In genomic region chr6:27617472-27617871, GRCm38 (mm10) we compare ENCODE assay signal across 16 mouse cellular contexts.
DNase-seq lines count a peak whose midpoint lies in the region; ATAC-seq and TF ChIP-seq lines count a peak whose summit lies in the region.
"Had no signal": no experiment of that assay in that cellular context is flagged by ENCODE, and none has a peak within 500 bp of the region (broad histone marks: within the 10 kb centered on the region; RNA-seq: fewer than 3 reads in every experiment).

No protein-coding gene starts in this region.

- H3K9ac ChIP-seq in hindbrain, embryonic 14.5 days, result no peak overlapping the region
- H3K9ac ChIP-seq in ES-E14 (ENCODE audit: insufficient read depth, low read depth, low read length, poor library complexity, severe bottlenecking), result no peak overlapping the region
- no peak overlapping the region for H3K9ac ChIP-seq in midbrain, embryonic 14.5 days (replicated peaks; ENCODE audit: low read length)
- H3K9ac ChIP-seq in kidney, embryonic 14.5 days (ENCODE audit: low read depth, low read length), result no peak overlapping the region
- H3K9ac ChIP-seq: embryonic facial prominence, embryonic 12.5 days; liver, embryonic 12.5 days; lung, embryonic 15.5 days had no signal

- H3K9me3 ChIP-seq in hindbrain, embryonic 10.5 days, result no peaks in the 10 kb centered on the region
- H3K9me3 ChIP-seq in hindbrain, embryonic 14.5 days (ENCODE audit: control insufficient read depth, low read length), result no peaks in the 10 kb centered on the region
- no peaks in the 10 kb centered on the region for H3K9me3 ChIP-seq in ES-E14 (ENCODE audit: control insufficient read depth, insufficient read depth, low read depth, low read length)
- H3K9me3 ChIP-seq in midbrain, embryonic 14.5 days (ENCODE audit: control insufficient read depth, low read length), result no peaks in the 10 kb centered on the region
- H3K9me3 ChIP-seq in kidney, embryonic 14.5 days (ENCODE audit: control insufficient read depth, low read length), result no peaks in the 10 kb centered on the region
- H3K9me3 ChIP-seq: embryonic facial prominence, embryonic 12.5 days; liver, embryonic 12.5 days; lung, embryonic 15.5 days had no signal

- H3K27me3 ChIP-seq in hindbrain, embryonic 10.5 days (ENCODE audit: insufficient read depth, poor library complexity, severe bottlenecking), result no peaks in the 10 kb centered on the region
- H3K27me3 ChIP-seq in hindbrain, embryonic 14.5 days (ENCODE audit: control insufficient read depth, insufficient read depth, low read length), result no peaks in the 10 kb centered on the region
- no peaks in the 10 kb centered on the region for H3K27me3 ChIP-seq in midbrain, embryonic 14.5 days (ENCODE audit: control insufficient read depth, insufficient read depth, low read length)
- no peaks in the 10 kb centered on the region for H3K27me3 ChIP-seq in kidney, embryonic 14.5 days (ENCODE audit: control insufficient read depth, insufficient read depth, low read length)
- H3K27me3 ChIP-seq: embryonic facial prominence, embryonic 12.5 days; liver, embryonic 12.5 days; lung, embryonic 15.5 days had no signal

- H3K4me2 ChIP-seq in hindbrain, embryonic 14.5 days (replicated peaks), result no peak overlapping the region
- H3K4me2 ChIP-seq in midbrain, embryonic 14.5 days (ENCODE audit: low read length), result no peak overlapping the region
- no peak overlapping the region for H3K4me2 ChIP-seq in kidney, embryonic 14.5 days (replicated peaks; ENCODE audit: low read depth, low read length)
- H3K4me2 ChIP-seq: embryonic facial prominence, embryonic 12.5 days; liver, embryonic 12.5 days; lung, embryonic 15.5 days had no signal

- H3K4me3 ChIP-seq in hindbrain, embryonic 10.5 days, result no peak overlapping the region
- H3K4me3 ChIP-seq in hindbrain, embryonic 14.5 days (replicated peaks; ENCODE audit: low read length), result no peak overlapping the region
- no peak overlapping the region for H3K4me3 ChIP-seq in ES-E14 (ENCODE audit: insufficient read depth in 1 of 2, low read depth in 1 of 2, low read length in 2 of 2, poor library complexity in 1 of 2, severe bottlenecking in 1 of 2)
- H3K4me3 ChIP-seq in midbrain, embryonic 14.5 days (replicated peaks; ENCODE audit: low read depth, low read length), result no peak overlapping the region
- H3K4me3 ChIP-seq in kidney, embryonic 14.5 days (ENCODE audit: low read length), result no peak overlapping the region
- H3K4me3 ChIP-seq: embryonic facial prominence, embryonic 12.5 days; gastrocnemius, adult 2 months; liver, embryonic 12.5 days; lung, embryonic 15.5 days had no signal

- peak; percentile 16 for DNase-seq in hindbrain, embryonic 10.5 days (ENCODE audit: low spot score)
- no peak for DNase-seq in hindbrain, embryonic 14.5 days (ENCODE audit: low spot score)
- peak; percentile 15 for DNase-seq in ES-E14 (ENCODE audit: low read depth, low spot score)
- DNase-seq in embryo, embryonic 10.5 days (ENCODE audit: low spot score), result peak; percentile 14
- peak; percentile 2 for DNase-seq in midbrain, embryonic 14.5 days
- no peak for DNase-seq in urinary bladder, postnatal 10 days (ENCODE audit: low spot score)
- DNase-seq: cerebellum, adult 11-12 months; gastrocnemius, adult 2 months; heart, adult 18-20 months; kidney, adult 9 months; thymus, adult 18-20 months had no signal

- no peaks in the 10 kb centered on the region for H3K36me3 ChIP-seq in hindbrain, embryonic 10.5 days
- H3K36me3 ChIP-seq in hindbrain, embryonic 14.5 days (replicated peaks; ENCODE audit: control insufficient read depth, insufficient read depth), result no peaks in the 10 kb centered on the region
- H3K36me3 ChIP-seq in ES-E14 (ENCODE audit: control insufficient read depth, insufficient read depth, low read length, poor library complexity, severe bottlenecking), result no peaks in the 10 kb centered on the region
- no peaks in the 10 kb centered on the region for H3K36me3 ChIP-seq in midbrain, embryonic 14.5 days (ENCODE audit: control insufficient read depth, insufficient read depth, low read length)
- H3K36me3 ChIP-seq in kidney, embryonic 14.5 days (ENCODE audit: control insufficient read depth, insufficient read depth, low read length), result no peaks in the 10 kb centered on the region
- H3K36me3 ChIP-seq: embryonic facial prominence, embryonic 12.5 days; liver, embryonic 12.5 days; lung, embryonic 15.5 days had no signal

- ATAC-seq in hindbrain, embryonic 14.5 days (ENCODE audit: low FRiP score), result no peak
- no peak for ATAC-seq in midbrain, embryonic 14.5 days (ENCODE audit: low FRiP score, low TSS enrichment)
- ATAC-seq in kidney, embryonic 14.5 days (ENCODE audit: low FRiP score, low TSS enrichment), result no peak
- ATAC-seq: CD4-positive, CD25-positive, alpha-beta regulatory T cell, adult 4 months; liver, embryonic 12.5 days had no signal

- WGBS in hindbrain, embryonic 10.5 days, result 50% methylated on average over 4 of the region's 4 CpGs
- 31% methylated on average over 4 of the region's 4 CpGs for WGBS in hindbrain, embryonic 14.5 days
- WGBS in midbrain, embryonic 14.5 days, result 36% methylated on average over 4 of the region's 4 CpGs
- 84% methylated on average over 4 of the region's 4 CpGs for WGBS in kidney, embryonic 14.5 days

- peaks cover 5% of the 10 kb centered on the region; the same call in 1 of the 2 replicates for H3K4me1 ChIP-seq in hindbrain, embryonic 10.5 days (replicated peaks)
- no peaks in the 10 kb centered on the region for H3K4me1 ChIP-seq in hindbrain, embryonic 14.5 days (replicated peaks; ENCODE audit: control insufficient read depth, insufficient read depth, low read length)
- no peaks in the 10 kb centered on the region for H3K4me1 ChIP-seq in ES-E14 (ENCODE audit: control insufficient read depth in 2 of 2, insufficient read depth in 2 of 2, low read length in 2 of 2, poor library complexity in 1 of 2)
- H3K4me1 ChIP-seq in midbrain, embryonic 14.5 days (ENCODE audit: control insufficient read depth, insufficient read depth, low read length), result no peaks in the 10 kb centered on the region
- H3K4me1 ChIP-seq in kidney, embryonic 14.5 days (ENCODE audit: control insufficient read depth, insufficient read depth, low read length), result no peaks in the 10 kb centered on the region
- H3K4me1 ChIP-seq: embryonic facial prominence, embryonic 12.5 days; liver, embryonic 12.5 days; lung, embryonic 15.5 days had no signal

- in situ Hi-C loops in ES-E14 (cut with MboI; ENCODE audit: low sequenced_read_pairs in 2 of 2, unreplicated experiment in 2 of 2), result no loop called here

- no peak overlapping the region for H3K27ac ChIP-seq in hindbrain, embryonic 10.5 days
- no peak overlapping the region for H3K27ac ChIP-seq in hindbrain, embryonic 14.5 days
- H3K27ac ChIP-seq in ES-E14 (ENCODE audit: insufficient read depth, low read depth, low read length, poor library complexity, severe bottlenecking), result no peak overlapping the region
- H3K27ac ChIP-seq in midbrain, embryonic 14.5 days (replicated peaks; ENCODE audit: low read depth, low read length), result no peak overlapping the region
- H3K27ac ChIP-seq in kidney, embryonic 14.5 days (ENCODE audit: low read depth, low read length), result no peak overlapping the region
- H3K27ac ChIP-seq: embryonic facial prominence, embryonic 12.5 days; gastrocnemius, adult 2 months; liver, embryonic 12.5 days; lung, embryonic 15.5 days had no signal

TF ChIP-seq in ES-E14, 5 proteins besides CTCF, POLR2A, EP300 and RAD21:
- TF ChIP-seq ZNF384 (IDR thresholded peaks at IDR 0.05; ENCODE audit: low read depth, low read length) (no peak), HCFC1 (IDR thresholded peaks at IDR 0.05; ENCODE audit: borderline replicate concordance, insufficient read depth, low read length) (no peak), ZC3H11A (IDR thresholded peaks at IDR 0.05; ENCODE audit: borderline replicate concordance, low read depth, low read length) (no peak)
TF ChIP-seq in ES-E14: peak in this region for 0.

Comparison
In these comparisons a context has a peak if more than half of its experiments do, and no peak if none do; other contexts are left out.
1. DNase-seq: peak in hindbrain, embryonic 10.5 days (single experiment), ES-E14 (single experiment), embryo, embryonic 10.5 days (single experiment) and midbrain, embryonic 14.5 days (single experiment); none in hindbrain, embryonic 14.5 days (single experiment) and urinary bladder, postnatal 10 days (single experiment).